Mouse (Mus musculus) lung, postnatal 0 days (tissue): ENCODE data around the gene Otud5. TPM values are rescaled to one million over a fixed set of nuclear protein-coding genes. Genes with fewer than 3 reads are reported as not detected.

Experiments used
- ATAC-seq: fragments of 200-750 bp; cut with Nextera tagmentation; 2 replicates; pipeline ENCODE4 v1.8.0; 2017; ENCODE audit warnings: moderate library complexity
- DNase-seq: peaks from one replicate; pipeline ENCODE4 v3.0.0-alpha.2; 2016; ENCODE audit warnings: low spot score
- H3K27ac ChIP-seq: fragments of 300-500 bp; sonication (generic); 2 replicates; pipeline ENCODE4 v1.5.1; 2014; ENCODE audit warnings: antibody characterized with exemption, mild to moderate bottlenecking, low read length, mixed read lengths
- H3K27me3 ChIP-seq: fragments of 300-500 bp; sonication (generic); replicated peaks from 2 replicates; pipeline ENCODE4 v1.6.1; 2014; ENCODE audit warnings: low read length, mixed read lengths; ENCODE audit not compliant: insufficient read depth
- H3K36me3 ChIP-seq: fragments of 300-500 bp; sonication (generic); 2 replicates; pipeline ENCODE4 v1.6.1; 2014; ENCODE audit warnings: low read length, mixed read lengths; ENCODE audit not compliant: insufficient read depth
- H3K4me1 ChIP-seq: fragments of 300-500 bp; sonication (generic); 2 replicates; pipeline ENCODE4 v1.6.1; 2014; ENCODE audit warnings: antibody characterized with exemption, low read depth, low read length, mixed read lengths; ENCODE audit not compliant: insufficient read depth
- H3K4me2 ChIP-seq: fragments of 300-500 bp; sonication (generic); replicated peaks from 2 replicates; pipeline ENCODE4 v1.6.1; 2014; ENCODE audit warnings: low read depth, mild to moderate bottlenecking, low read length, moderate library complexity, mixed read lengths
- H3K4me3 ChIP-seq: fragments of 300-500 bp; sonication (generic); 2 replicates; pipeline ENCODE4 v1.5.1; 2014; ENCODE audit warnings: low read depth, low read length
- H3K9ac ChIP-seq: fragments of 300-500 bp; sonication (generic); replicated peaks from 2 replicates; pipeline ENCODE4 v1.6.1; 2014; ENCODE audit warnings: low read depth, mild to moderate bottlenecking
- H3K9me3 ChIP-seq: fragments of 300-500 bp; sonication (generic); 2 replicates; pipeline ENCODE4 v1.6.1; 2016; ENCODE audit warnings: low read length, mixed read lengths
- CTCF ChIP-seq: IDR thresholded peaks from 2 replicates; pipeline ENCODE4 v1.5.1; 2016; ENCODE audit warnings: antibody characterized with exemption, mild to moderate bottlenecking
- EP300 ChIP-seq: IDR thresholded peaks from 2 replicates; pipeline ENCODE4 v1.6.1; 2016; ENCODE audit warnings: antibody characterized with exemption, mild to moderate bottlenecking, control low read depth
- WGBS: fragments of 180-500 bp; shearing (Covaris S2); extraction: QIAGEN DNeasy Blood & Tissue Kit; methylation state at CpG from one replicate; pipeline ENCODE4 v1.1.7; 2014; 5-methylcytosine and 5-hydroxymethylcytosine counted together
- microRNA counts: library from miRNA; unstranded; fragments of <30 nt; microRNA quantifications from one replicate; lab custom pipeline; 2015
- microRNA-seq: library from miRNA; unstranded; fragments of <30 nt; microRNA quantifications from one replicate; pipeline ENCODE4, GENCODE M21; 2016
- polyA plus RNA-seq: library from polyadenylated mRNA; unstranded; fragments of >200 nt; fragmentation: Nextera tagmentation; extraction: Ambion mirVana; gene quantifications from 2 replicates; pipeline ENCODE4 v1.2.1, GENCODE M21; 2015

Gene Otud5
- polyA plus RNA-seq, 1 experiment from 2014 or later = 29.0 TPM

GRCm38 (mm10) chrX:7919601-7920383 lies 78.6 kb downstream of the Otud5 start, which contains the start of gene Pcsk1n:
TSS of gene Pcsk1n (plus strand) at chrX:7919822.
- TF ChIP-seq CTCF (no peak), EP300 (no peak)
- Histone ChIP-seq H3K27ac (no peak within 1 kb of the TSS), H3K4me3 (no peak within 1 kb of the TSS), H3K4me2 (no peak within 1 kb of the TSS), H3K9ac (no peak within 1 kb of the TSS), H3K36me3 (no peaks in the 10 kb centered on the region), H3K9me3 (no peaks in the 10 kb centered on the region), H3K4me1 (no peaks in the 10 kb centered on the region), H3K27me3 (peaks cover 9% of the 10 kb centered on the region; the same call in 1 of the 2 replicates)
- WGBS = 16% methylated on average over 17 of the region's 40 CpGs
- no peak for ATAC-seq
- DNase-seq = no peak

GRCm38 (mm10) chrX:7922032-7922431 lies 80.9 kb downstream of the Otud5 start:
- H3K27me3 ChIP-seq = peaks cover 9% of the 10 kb centered on the region; the same call in 1 of the 2 replicates
- H3K4me2 ChIP-seq = peak overlapping the region; percentile 43
- H3K4me1 ChIP-seq = no peaks in the 10 kb centered on the region
- H3K27ac ChIP-seq = no peak overlapping the region
- H3K4me3 ChIP-seq = 0 out of 2 replicates have a peak overlapping the region, but pooled peaks have one; percentile 3
- ATAC-seq = 0 out of 2 replicates have a peak, but pooled peaks have one; percentile 16
- no peak for DNase-seq
- H3K9me3 ChIP-seq = no peaks in the 10 kb centered on the region
- H3K36me3 ChIP-seq = no peaks in the 10 kb centered on the region
- TF ChIP-seq EP300 = no peak
- TF ChIP-seq CTCF = no peak
- no peak overlapping the region for H3K9ac ChIP-seq
- WGBS = 13% methylated on average over 25 of the region's 48 CpGs

MicroRNA genes within 50 kb of the gene (microRNA counts, 519-probe panel; counts per million panel counts)
- microRNA mmu-miR-1198 (lab: Ali Mortazavi, UCI) = 2,874 counts per million, percentile 13 among the panel's probes with 10 or more counts

Small RNAs within 50 kb of the gene (microRNA-seq; reads per million reads assigned to microRNA genes)
- gene Mir1198 = 15.4 reads per million, percentile 28 among the genes with 10 or more reads in this experiment

Other genes with a start within 250 kb of the Otud5 start
- 18.2 and 18.8 TPM in 2 replicates for gene Ccdc22, start 235.8 kb upstream of the Otud5 start, polyA plus RNA-seq
- 0.04 and 0.12 TPM in 2 replicates for gene Cacna1f, start 234.3 kb upstream of the Otud5 start, polyA plus RNA-seq
- gene Syp, start 202.9 kb upstream of the Otud5 start, polyA plus RNA-seq = 1.5 and 1.6 TPM in 2 replicates
- 6.5 and 6.9 TPM in 2 replicates for gene Prickle3, start 184.1 kb upstream of the Otud5 start, polyA plus RNA-seq
- gene Plp2, start 170.0 kb upstream of the Otud5 start, polyA plus RNA-seq = 238 and 242 TPM in 2 replicates
- 3.5 and 3.7 TPM in 2 replicates for gene Magix, start 160.1 kb upstream of the Otud5 start, polyA plus RNA-seq
- gene Gpkow, start 144.2 kb upstream of the Otud5 start, polyA plus RNA-seq = 25.9 and 26.1 TPM in 2 replicates
- 202 and 222 TPM in 2 replicates for gene Wdr45, start 127.0 kb upstream of the Otud5 start, polyA plus RNA-seq
- gene Gm45208, start 119.1 kb upstream of the Otud5 start, polyA plus RNA-seq = 0.64 and 2.7 TPM in 2 replicates
- gene Praf2, start 112.9 kb upstream of the Otud5 start, polyA plus RNA-seq = 18.3 and 18.8 TPM in 2 replicates
- gene Ccdc120, start 90.5 kb upstream of the Otud5 start, polyA plus RNA-seq = 26.4 and 28.2 TPM in 2 replicates
- 22.0 and 27.6 TPM in 2 replicates for gene Tfe3, start 78.8 kb upstream of the Otud5 start, polyA plus RNA-seq
- 22.1 and 25.6 TPM in 2 replicates for gene Gripap1, start 51.6 kb upstream of the Otud5 start, polyA plus RNA-seq
- 0.30 and 0.41 TPM in 2 replicates for gene Kcnd1, start 19.1 kb upstream of the Otud5 start, polyA plus RNA-seq
- gene Pim2, start 36.9 kb downstream of the Otud5 start, polyA plus RNA-seq = 5.5 and 7.0 TPM in 2 replicates
- gene Slc35a2, start 42.7 kb downstream of the Otud5 start, polyA plus RNA-seq = 30.0 and 32.2 TPM in 2 replicates
- 80.1 and 80.4 TPM in 2 replicates for gene Pqbp1, start 57.9 kb downstream of the Otud5 start, polyA plus RNA-seq
- gene Timm17b, start 58.0 kb downstream of the Otud5 start, polyA plus RNA-seq = 82.3 and 88.9 TPM in 2 replicates
- not detected in 2 replicates for gene Gm10491, start 66.5 kb downstream of the Otud5 start, polyA plus RNA-seq
- gene Gm10490, start 68.2 kb downstream of the Otud5 start, polyA plus RNA-seq = not detected in 2 replicates
- gene Pcsk1n, start 78.5 kb downstream of the Otud5 start, polyA plus RNA-seq = 0.15 and 0.17 TPM in 2 replicates
- not detected in 2 replicates for gene Eras, start 87.2 kb downstream of the Otud5 start, polyA plus RNA-seq
- 7.2 and 7.5 TPM in 2 replicates for gene Hdac6, start 106.5 kb downstream of the Otud5 start, polyA plus RNA-seq
- 1.8 and 2.0 TPM in 2 replicates for gene Gata1, start 136.7 kb downstream of the Otud5 start, polyA plus RNA-seq
- 0.68 TPM in 1 of 2 replicates, not detected in the other for gene Glod5, start 177.1 kb downstream of the Otud5 start, polyA plus RNA-seq
- 13.2 and 13.6 TPM in 2 replicates for gene Suv39h1, start 233.4 kb downstream of the Otud5 start, polyA plus RNA-seq
- gene Was, start 249.1 kb downstream of the Otud5 start, polyA plus RNA-seq = 0.90 and 1.2 TPM in 2 replicates